Mouse (Mus musculus): Measurements from ENCODE around the gene Prmt3.

The Prmt3 gene

DNA sequence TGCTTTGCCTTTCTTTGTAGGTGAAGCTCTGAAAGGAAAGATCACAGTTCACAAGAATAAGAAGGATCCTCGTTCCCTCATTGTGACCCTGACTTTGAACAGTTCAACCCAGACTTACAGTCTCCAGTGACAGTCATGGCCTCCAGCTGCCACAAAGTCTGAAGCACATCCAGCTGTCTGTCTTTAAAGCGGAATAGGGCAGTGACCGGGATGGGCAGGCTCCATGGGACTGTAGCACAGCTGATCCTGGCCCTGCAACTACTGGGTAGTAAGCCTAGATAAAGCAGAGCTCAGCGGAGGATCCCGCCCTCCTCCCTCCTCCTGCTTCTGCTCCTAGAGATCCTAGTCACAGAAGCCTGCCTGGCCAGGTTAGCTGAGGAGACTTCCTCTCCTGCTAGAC, 79.2 kb downstream of the Prmt3 start:
- DNase-seq (ENCODE audit: low spot score in 2 of 2) = no peak

DNA sequence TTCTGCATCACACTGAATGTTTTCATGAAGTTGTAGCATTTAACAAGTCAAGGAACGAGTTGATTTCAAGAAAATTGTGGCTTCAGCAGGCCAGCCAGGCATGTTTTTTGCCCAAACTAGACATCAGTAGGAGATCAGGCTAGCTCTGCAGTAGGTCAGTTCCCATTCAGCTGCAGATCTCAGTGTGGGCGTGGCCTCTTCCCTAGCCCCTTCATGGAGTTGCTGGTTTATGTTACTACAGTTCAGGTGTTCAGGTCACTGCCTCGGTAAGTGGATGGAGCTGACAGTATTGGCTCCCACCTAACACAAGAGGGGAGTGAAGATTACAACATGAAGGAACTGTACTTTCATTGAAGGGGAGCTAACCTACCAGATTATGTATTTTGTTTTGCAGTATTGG, 80.1 kb downstream of the Prmt3 start:
- no peak for DNase-seq (ENCODE audit: low spot score in 2 of 2)

DNA sequence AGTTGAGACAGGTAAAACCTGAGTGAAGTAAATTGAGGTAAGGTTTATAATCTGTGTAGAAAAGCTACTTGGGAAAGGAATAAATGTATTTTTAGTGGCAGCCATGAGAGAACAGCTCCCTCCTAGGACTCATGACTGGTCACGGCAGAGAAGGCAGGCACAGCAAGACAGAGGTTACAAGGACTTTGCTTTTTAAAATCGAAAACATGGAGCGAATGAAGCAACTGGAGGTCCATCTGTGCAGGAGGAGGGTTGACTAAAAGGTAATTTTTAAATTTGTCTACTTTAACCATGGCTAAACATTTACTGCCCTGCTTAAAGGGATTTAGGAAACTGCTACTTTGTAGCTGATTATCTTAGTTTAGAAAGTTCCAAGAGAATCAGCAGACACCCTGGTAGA, 81.7 kb downstream of the Prmt3 start:
- DNase-seq (ENCODE audit: low spot score in 2 of 2) = no peak

DNA sequence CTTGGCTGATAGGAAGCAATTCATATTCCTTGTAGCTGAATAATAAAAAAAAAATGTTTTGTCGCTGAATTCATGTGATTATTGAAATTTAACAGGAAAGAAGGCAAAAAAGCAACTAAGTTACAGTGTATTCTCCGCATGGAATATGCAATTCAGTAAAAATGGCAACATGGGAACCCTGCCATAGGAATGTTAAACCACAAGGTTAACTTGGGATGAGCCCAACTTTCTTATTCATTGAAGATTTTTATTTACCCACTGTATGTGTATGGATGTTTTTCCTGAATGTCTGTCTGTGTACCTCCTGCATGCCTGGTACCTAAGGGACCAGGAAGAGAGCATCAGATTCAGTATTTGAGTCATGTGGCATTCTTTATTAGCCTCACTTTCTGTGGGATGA, 83.0 kb downstream of the Prmt3 start:
- DNase-seq (ENCODE audit: low spot score in 2 of 2) = no peak

DNA sequence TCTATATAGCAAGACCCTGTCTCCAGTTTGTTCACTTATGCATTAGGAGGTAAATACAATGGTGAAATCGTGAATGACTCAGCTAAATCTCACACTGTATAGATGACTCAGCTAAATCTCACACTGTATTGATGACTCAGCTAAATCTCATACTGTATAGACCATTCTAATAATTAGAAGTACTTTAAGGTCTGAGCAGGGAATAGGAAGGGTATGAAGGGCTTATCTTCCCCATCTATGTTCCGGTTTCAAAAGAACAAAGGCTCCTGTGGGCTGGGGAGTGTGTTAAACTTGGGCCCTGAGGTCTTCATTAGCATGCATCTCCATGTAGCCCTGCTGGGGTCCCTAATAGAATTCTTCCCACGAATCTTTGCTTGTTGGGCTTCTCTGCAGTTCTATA, 85.6 kb downstream of the Prmt3 start:
- no peak for DNase-seq (ENCODE audit: low spot score in 2 of 2)

DNA sequence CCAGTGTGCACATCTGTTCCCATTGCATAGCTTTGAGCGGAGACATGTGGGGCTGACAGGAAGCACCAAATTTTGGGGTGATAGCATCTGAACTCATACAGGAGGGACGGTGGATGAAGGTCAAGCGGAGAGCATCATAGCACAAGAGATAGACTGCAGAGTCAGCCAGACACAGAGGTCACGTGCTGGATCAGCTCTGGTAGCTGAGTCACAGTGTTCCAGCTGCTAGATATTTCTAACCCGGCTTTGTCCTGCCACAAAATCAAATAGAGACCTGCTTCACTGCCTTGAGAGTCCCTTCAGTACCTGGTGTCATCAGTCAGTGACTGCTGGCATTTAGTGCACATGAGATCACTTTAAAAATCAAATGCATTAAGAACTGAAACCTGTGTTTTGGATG, 91.5 kb downstream of the Prmt3 start:
- DNase-seq (ENCODE audit: low spot score in 2 of 2) = no peak

DNA sequence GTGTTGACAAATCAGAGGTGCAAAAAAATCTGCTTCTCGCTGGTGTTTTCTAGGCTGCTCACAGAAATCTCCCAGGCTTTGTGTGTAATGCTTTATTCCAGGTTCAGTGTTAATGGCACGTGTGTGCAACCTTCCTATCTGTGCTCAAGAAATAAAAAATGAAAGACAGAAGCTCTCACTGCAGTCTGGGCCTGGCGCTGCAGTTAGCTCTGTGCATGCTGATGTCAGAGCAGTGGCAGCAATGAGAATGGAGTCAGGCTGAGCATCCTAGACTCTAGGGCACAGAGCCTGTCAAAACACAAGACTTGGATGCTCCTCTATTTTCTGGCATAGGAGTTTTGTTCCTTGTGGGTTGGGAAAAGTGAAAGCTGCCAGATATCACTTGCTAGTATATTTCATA, 92.1 kb downstream of the Prmt3 start:
- no peak for DNase-seq (ENCODE audit: low spot score in 2 of 2)

DNA sequence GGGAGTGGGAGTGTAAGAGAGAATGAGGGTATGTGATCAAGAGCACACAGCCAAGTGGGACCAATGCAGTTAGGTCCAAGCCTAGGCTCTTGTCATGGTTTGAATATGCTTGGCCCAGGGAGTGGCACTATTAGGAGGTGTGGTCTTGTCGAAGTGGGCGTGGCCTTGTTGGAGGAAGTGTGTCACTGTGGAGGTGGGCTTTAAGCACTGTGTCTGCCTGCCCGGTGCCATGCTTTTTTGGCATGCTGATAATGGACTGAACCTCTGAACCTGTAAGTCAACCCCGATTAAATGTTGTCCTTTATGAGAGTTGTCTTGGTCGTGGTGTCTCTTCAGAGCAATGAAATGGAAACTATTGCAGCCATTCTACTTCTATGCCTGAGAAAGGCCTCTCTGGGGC, 99.2 kb downstream of the Prmt3 start:
- no peak for DNase-seq (ENCODE audit: low spot score in 2 of 2)

DNA sequence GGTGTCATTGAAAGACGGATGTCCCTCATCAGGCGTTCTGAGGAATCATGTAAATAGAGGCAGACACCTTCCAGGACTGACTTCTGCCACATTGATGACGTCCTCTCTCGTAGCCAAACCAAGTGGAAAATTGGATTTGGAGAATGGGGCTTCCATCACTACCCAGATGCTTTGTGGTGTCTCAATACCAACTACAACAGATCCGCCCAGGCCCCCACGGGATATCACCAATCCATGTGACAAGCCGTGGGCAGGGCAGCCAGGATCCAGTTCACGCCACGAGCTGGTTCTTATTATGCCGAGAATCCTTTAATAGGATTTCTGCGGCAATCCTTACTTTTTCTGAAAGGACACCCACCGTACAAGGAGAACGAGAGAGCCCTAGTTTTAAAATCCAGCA, 100.9 kb downstream of the Prmt3 start:
- no peak for DNase-seq (ENCODE audit: low spot score in 2 of 2)

DNA sequence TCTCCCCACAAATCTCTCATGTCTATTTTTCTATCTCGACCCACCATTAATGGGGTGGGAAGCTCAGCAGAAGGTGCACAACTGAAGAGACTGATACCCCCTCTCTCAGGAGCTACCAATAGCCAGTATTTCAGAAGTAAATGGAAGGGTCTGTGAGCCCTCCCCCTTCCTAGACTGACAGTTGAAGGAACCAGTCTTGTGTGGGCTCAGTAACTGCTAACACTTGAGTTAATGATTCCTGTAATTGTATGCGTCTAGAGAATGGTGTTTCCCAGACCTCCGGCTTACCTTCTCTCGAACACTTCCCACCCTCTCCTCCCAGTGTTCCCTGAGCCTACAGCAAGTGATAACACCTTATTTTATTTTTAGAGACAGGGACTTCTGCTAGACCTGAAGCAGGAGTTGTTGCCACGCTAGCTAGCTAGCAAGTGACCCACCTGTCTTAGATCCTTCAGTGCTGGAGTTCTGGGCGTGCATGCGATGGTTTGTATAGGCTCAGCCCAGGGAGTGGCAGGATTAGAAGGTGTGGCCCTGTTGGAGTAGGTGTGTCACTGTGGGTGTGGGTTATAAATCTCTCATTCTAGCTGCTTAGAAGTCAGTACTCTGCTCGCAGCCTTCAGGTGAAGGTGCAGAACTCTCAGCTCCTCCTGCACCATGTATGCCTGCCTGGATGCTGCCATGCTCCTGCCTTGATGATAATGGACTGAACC, 102.0 kb downstream of the Prmt3 start:
- DNase-seq (ENCODE audit: low spot score in 2 of 2) = no peak

DNA sequence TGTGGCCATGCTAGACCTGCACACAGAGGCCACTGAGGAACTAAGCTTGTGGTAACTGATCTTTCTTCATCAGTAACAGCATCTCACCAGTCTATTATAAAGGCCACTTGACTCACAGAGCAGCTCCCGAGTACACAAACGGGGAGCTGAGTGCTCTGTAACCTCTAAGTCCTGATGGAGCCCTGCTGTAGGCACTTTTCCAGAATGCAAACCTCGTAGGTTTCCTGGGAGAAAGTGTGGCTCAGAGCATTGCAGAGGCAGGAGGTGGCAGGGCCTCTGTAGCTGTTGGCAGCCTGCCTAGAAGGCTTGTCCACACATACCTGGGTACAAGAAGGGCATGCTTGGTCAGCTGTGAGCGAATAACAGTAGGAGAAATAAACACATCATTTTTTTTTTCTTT, 104.1 kb downstream of the Prmt3 start:
- DNase-seq (ENCODE audit: low spot score in 2 of 2) = no peak

DNA sequence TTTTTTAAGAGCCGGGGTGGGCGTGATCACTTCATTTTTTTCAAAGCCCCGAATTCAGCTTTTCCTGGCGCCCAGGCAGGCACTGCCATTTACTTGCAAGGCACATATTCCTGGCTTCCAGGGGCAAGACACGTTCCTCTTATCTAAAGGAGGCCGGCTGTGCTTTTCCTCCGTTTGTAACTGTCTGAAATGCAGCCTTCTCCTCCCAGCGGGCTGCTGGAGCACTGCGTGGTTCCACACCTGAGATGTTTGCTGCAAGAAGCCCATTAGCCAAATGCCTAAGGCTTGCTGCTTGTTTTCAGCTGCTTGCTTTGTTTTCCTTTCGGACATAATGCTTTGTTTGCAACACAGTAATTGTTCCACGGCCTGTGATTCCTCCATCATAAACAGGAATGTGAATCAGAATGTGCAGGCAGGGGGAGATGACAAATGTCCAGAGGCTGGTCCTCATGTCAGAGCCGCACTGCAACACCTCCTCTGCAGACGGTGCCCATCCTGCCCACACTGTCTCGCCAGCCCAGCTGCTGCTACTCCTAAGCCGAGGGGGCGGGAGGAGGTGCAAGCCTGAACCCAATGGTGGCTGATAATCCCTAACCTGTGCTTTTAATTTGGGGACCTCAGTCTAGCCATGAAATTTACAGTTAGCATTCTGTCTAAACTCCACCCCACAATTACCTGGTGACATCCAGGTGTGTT, 104.7 kb downstream of the Prmt3 start:
- no peak for DNase-seq (ENCODE audit: low spot score in 2 of 2)

DNA sequence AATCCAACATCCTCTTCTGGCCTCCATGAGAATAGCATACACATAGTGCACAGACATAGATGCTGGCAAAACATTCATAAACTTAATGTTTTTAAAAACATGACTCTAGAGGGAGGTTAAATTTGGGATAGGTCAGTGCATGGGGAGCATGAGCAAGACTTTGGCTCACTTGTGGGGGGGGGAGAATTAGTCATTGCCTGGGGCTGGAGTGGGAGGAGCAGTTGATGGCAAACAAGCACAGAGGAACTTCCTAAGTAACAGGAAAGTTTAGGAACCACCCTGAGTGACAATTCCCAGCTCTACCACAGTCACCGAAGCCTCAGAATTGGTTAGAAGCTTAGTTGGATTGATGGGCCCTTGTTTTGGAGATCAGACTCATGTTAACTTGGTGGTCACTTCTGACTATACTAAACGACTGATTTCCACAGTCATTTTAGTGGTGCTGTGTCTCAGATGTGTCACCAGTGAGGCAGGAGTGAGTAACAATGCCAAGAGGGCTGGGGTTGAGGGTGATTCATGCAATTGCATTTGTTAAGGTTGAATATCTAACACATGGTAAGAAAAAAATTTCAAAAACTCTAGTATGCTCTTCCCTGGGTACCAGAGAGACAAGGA, 109.7 kb downstream of the Prmt3 start:
- DNase-seq (ENCODE audit: low spot score in 2 of 2) = no peak

DNA sequence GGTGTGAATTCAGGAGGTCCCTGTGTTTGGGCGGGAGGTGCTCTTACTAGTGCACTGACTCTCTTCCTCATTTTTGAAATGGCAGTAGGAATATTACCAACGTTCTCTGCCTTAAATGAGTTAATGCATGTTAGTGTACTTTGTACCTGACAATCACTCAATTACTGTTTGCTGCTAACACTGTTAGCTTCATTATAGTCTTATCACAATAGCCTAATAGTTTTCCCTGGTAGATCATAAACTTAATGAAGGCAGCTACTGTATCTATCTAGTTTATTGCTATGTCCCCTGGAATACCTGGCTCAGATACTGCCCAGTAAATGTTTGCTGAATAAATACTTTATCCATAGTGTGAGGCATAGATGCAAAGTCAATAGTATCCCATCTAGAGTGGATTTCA, 116.6 kb downstream of the Prmt3 start:
- no peak for DNase-seq (ENCODE audit: low spot score in 2 of 2)

DNA sequence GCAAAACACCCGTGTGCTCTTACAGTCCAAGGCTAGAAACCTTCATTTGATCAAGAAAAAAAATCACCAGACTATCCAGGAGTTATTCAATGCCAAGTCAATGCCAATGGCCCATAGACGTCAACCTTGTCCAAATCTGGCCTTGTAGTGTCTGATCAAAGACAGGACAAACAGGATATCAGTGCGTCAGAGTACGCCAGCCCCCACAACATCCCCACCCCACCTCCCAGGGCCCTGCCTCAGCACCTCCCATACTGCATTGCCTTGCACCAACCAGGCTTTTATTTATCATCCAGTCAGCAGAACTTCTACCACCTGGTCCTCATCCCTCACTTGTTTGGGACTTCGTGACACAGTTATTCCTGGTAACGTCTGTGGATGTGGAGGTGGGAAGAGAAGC, 117.2 kb downstream of the Prmt3 start:
- no peak for DNase-seq (ENCODE audit: low spot score in 2 of 2)

DNA sequence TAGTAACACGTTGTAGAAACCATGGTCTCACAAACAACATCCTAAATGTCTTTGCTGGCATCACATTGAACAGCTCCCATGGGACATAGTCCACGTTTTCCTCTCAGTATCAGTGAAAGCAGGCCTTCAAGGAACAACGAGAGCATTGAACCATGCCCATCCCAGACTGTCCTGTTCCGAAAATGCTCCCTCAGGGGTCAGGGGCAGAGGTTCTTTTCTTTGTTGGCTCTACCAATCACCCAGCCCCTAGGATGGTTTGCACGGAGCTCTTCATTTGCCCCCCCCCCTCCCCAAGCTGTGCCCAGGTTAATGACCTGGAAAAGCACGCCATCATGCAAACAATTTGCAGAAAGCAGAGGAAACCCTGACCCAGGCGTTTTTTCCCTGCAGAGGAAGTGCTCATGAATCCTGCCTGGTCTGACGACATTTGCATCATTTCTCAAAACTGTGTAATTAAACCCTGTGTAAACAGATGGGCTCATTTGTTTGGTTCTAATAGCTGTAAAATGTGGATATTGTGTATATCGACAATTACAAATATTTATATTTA, 123.9 kb downstream of the Prmt3 start:
- DNase-seq (ENCODE audit: low spot score in 2 of 2) = no peak

DNA sequence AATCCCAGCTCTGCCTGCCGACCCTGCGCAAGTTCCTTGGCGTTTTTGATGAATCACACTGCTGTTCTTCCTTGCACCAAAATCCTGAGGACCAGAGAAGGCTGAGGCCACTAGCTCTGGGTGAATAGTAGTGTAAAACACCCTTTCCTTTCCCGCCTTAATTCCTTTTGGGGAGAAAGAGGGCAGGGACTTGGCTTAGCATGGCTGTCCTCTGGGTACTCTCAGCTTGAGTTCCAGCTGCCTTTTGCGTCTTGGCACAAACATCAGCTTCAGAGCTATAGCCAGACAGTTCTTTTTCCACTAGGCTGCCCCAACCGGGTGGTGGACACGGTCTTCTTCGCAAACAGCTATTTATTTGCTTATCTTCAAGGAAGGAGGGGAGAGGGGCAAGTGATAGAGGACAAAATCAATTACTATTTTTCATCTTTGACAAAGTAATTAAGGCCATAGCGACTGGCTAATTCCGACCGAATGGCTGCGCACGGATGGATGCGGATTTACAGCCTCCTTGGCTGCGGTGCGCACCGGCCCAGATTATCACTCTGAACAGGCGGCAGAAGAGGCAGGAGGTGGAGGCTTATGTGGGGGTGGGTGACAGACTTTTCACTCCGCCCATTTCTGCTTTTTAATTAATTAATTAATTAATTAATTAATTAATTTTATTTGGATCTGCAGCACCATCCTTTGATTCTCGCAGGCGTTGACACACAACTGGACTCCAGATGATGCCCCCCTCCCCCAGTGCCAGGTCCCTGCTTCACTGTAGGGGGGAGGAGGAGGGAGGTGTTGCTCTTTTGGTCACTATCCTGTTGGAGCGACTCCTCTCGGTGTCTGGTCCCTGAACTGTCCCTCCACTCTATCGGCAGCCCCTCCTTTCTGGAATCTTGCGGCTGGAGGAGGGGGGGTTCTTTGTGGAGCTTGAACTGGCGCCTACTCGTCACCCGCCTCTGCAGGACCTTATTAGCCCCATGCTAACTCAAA, 129.3 kb downstream of the Prmt3 start:
- no peak for DNase-seq (ENCODE audit: low spot score in 2 of 2)

All from urinary bladder, postnatal 4 days (tissue).